Mouse (Mus musculus): ENCODE measurements around the gene Rtn4rl1. TPM values are rescaled to one million over a fixed set of nuclear protein-coding genes. Genes with fewer than 3 reads are reported as not detected.

The Rtn4rl1 gene
- polyA plus RNA-seq, 1 experiment from 2014 or later = 4.2 TPM

DNA sequence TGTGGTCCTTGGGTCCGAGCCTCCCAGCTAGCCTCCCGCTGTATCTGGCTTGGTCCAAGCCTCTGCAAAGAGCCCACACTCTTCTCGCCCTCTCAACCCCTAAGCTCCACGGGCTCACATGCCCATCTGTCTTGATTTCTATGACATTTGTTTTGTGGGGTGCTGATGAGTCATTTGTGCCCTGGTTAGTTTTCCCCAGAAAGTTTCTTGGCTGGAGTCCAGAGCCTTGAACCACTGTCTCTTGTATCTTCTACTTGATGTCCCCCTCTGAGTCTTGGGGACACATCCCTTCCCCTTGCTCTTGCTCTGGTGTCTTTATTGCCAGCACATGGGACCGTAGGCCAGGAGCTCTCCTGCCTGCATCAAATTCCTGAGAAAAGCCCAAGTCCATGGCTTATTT, 6.4 kb downstream of the Rtn4rl1 start:
- Histone ChIP-seq H3K9me3 (ENCODE audit: control insufficient read depth, low read length) (no peaks in the 10 kb centered on the region), H3K27me3 (ENCODE audit: control insufficient read depth, insufficient read depth, low read length) (peaks cover 25% of the 10 kb centered on the region), H3K4me3 (ENCODE audit: low read length) (no peak overlapping the region), H3K4me2 (replicated peaks; ENCODE audit: low read depth, low read length) (no peak overlapping the region), H3K36me3 (ENCODE audit: control insufficient read depth, insufficient read depth, low read length) (no peaks in the 10 kb centered on the region), H3K9ac (ENCODE audit: low read depth, low read length) (no peak overlapping the region), H3K27ac (ENCODE audit: low read depth, low read length) (no peak overlapping the region), H3K4me1 (ENCODE audit: control insufficient read depth, insufficient read depth, low read length) (peaks cover 9% of the 10 kb centered on the region)
- no peak for ATAC-seq (ENCODE audit: low FRiP score, low TSS enrichment)
- 81% methylated on average over 5 of the region's 5 CpGs for WGBS

DNA sequence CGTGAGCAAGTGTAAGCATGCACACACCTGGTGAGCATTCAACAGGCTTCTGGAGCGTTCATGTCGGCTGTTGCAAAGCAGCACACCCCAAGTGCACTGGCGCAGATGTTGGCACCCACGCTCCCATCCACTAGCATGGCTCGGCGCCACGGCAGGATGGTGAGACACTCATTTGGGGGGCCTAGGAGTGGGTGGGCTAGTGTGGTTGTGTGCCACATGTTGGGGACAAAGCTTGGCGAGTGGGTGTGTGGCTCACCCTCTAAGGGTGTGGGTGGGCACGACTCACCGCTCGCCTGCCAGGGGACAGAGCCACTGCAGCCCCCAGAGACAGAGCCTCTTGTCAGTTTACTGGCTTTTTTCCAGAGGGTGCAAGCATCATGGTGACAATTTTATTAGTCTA, 7.4 kb downstream of the Rtn4rl1 start:
- no peaks in the 10 kb centered on the region for H3K9me3 ChIP-seq (ENCODE audit: control insufficient read depth, low read length)
- no peak overlapping the region for H3K9ac ChIP-seq (ENCODE audit: low read depth, low read length)
- no peak overlapping the region for H3K4me2 ChIP-seq (replicated peaks; ENCODE audit: low read depth, low read length)
- H3K4me3 ChIP-seq (ENCODE audit: low read length) = no peak overlapping the region
- H3K27ac ChIP-seq (ENCODE audit: low read depth, low read length) = no peak overlapping the region
- ATAC-seq (ENCODE audit: low FRiP score, low TSS enrichment) = no peak
- 0 out of 2 replicates have a peak, but pooled peaks cover 6% of the 10 kb centered on the region for H3K4me1 ChIP-seq (ENCODE audit: control insufficient read depth, insufficient read depth, low read length)
- 87% methylated on average over 12 of the region's 12 CpGs for WGBS
- peaks cover 15% of the 10 kb centered on the region for H3K27me3 ChIP-seq (ENCODE audit: control insufficient read depth, insufficient read depth, low read length)
- H3K36me3 ChIP-seq (ENCODE audit: control insufficient read depth, insufficient read depth, low read length) = no peaks in the 10 kb centered on the region

DNA sequence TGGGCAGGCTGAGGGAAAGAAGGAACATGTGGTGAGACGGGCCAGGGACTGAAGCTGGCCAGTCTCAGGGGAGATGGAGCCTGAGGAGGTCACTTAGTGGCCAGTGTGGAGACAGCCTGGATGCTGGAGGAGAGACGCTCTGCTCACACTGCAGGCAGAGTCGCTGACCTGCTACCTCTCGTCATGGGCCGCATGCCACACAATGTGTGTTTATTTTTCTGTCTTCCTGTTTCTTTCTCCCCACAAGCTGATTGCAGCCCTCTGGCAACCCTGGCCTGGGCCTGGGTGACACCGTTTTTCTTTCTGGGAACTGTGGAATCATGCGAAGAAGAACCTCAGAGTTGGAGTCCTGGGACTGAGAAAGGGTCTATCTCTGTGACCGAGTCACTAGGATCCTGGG, 8.1 kb downstream of the Rtn4rl1 start:
- Histone ChIP-seq H3K4me1 (ENCODE audit: control insufficient read depth, insufficient read depth, low read length) (0 out of 2 replicates have a peak, but pooled peaks cover 6% of the 10 kb centered on the region), H3K4me3 (ENCODE audit: low read length) (no peak overlapping the region), H3K9me3 (ENCODE audit: control insufficient read depth, low read length) (no peaks in the 10 kb centered on the region), H3K36me3 (ENCODE audit: control insufficient read depth, insufficient read depth, low read length) (no peaks in the 10 kb centered on the region), H3K27ac (ENCODE audit: low read depth, low read length) (no peak overlapping the region), H3K9ac (ENCODE audit: low read depth, low read length) (0 out of 2 replicates have a peak overlapping the region, but pooled peaks have one; percentile 2), H3K27me3 (ENCODE audit: control insufficient read depth, insufficient read depth, low read length) (peaks cover 7% of the 10 kb centered on the region), H3K4me2 (replicated peaks; ENCODE audit: low read depth, low read length) (no peak overlapping the region)
- 45% methylated on average over 8 of the region's 8 CpGs for WGBS
- no peak for ATAC-seq (ENCODE audit: low FRiP score, low TSS enrichment)

DNA sequence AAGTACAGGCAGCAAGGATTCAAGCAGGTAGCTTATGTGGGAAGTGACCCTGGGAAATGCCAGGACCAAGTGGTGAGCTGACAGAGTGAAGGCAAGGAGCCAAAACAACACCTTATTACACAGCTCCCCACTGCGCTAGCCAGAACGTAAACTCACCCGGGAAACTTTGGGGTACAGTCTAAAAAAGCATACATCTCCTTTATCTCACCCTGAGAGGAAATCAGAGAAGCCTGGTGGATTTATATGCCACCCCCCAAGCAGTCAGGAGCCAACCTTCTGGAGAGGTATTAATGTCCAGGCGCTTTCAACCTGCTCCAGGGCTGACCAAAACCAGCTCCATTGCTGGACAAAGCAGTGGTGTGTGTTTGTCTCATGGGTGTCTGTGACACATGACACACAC, 10.3 kb downstream of the Rtn4rl1 start:
- 0 out of 2 replicates have a peak, but pooled peaks cover 6% of the 10 kb centered on the region for H3K4me1 ChIP-seq (ENCODE audit: control insufficient read depth, insufficient read depth, low read length)
- 77% methylated on average over 4 of the region's 4 CpGs for WGBS
- H3K9ac ChIP-seq (ENCODE audit: low read depth, low read length) = no peak overlapping the region
- no peak overlapping the region for H3K4me3 ChIP-seq (ENCODE audit: low read length)
- H3K9me3 ChIP-seq (ENCODE audit: control insufficient read depth, low read length) = no peaks in the 10 kb centered on the region
- H3K27me3 ChIP-seq (ENCODE audit: control insufficient read depth, insufficient read depth, low read length) = no peaks in the 10 kb centered on the region; the same call in 1 of the 2 replicates
- H3K4me2 ChIP-seq (replicated peaks; ENCODE audit: low read depth, low read length) = no peak overlapping the region
- no peaks in the 10 kb centered on the region for H3K36me3 ChIP-seq (ENCODE audit: control insufficient read depth, insufficient read depth, low read length)
- ATAC-seq (ENCODE audit: low FRiP score, low TSS enrichment) = no peak
- no peak overlapping the region for H3K27ac ChIP-seq (ENCODE audit: low read depth, low read length)

DNA sequence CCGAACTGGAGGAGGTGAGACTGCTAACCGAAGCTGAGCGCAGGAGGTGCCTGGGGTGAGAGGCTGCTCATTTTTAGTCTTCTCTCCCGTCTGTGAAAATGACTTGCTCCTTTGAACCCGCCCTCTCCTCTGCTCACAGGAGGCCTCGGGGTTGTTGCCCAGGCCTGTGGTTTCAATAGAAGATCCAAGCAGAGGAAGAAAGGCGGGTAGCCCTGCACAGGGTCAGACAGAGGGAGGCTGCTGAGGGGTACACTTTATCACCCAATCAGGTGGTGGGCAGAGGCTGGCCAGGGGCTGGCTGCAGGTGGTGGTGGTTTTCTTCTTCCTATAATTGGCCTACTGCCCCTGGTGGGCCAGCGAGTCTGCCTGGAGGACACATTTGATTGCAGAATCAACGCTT, 10.9 kb downstream of the Rtn4rl1 start:
- Histone ChIP-seq H3K4me1 (ENCODE audit: control insufficient read depth, insufficient read depth, low read length) (0 out of 2 replicates have a peak, but pooled peaks cover 6% of the 10 kb centered on the region), H3K27me3 (ENCODE audit: control insufficient read depth, insufficient read depth, low read length) (no peaks in the 10 kb centered on the region; the same call in 1 of the 2 replicates), H3K27ac (ENCODE audit: low read depth, low read length) (no peak overlapping the region), H3K36me3 (ENCODE audit: control insufficient read depth, insufficient read depth, low read length) (no peaks in the 10 kb centered on the region), H3K4me2 (replicated peaks; ENCODE audit: low read depth, low read length) (no peak overlapping the region), H3K4me3 (ENCODE audit: low read length) (no peak overlapping the region), H3K9ac (ENCODE audit: low read depth, low read length) (no peak overlapping the region), H3K9me3 (ENCODE audit: control insufficient read depth, low read length) (no peaks in the 10 kb centered on the region)
- WGBS = 45% methylated on average over 9 of the region's 9 CpGs
- no peak for ATAC-seq (ENCODE audit: low FRiP score, low TSS enrichment)

DNA sequence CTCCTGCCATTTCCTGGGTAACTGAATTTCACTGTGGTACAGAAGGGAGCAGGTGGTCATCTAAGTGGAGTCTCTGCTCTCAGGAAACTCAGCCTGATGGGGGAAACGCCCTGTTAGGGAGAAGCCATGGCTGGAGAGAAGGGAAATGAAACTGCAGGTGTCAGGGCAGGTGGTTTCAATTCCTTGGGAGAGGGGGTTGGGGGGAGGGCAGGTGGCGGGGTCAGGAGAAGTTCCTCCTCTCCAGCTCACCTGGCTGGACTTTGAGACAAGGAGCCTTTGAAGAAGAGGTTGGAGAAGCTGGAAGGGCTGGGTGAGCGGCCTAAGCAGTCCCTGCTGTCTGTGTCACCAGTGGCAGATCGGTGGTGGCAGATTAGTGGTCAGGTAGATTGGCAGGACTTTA, 12.8 kb downstream of the Rtn4rl1 start:
- Histone ChIP-seq H3K36me3 (ENCODE audit: control insufficient read depth, insufficient read depth, low read length) (no peaks in the 10 kb centered on the region), H3K4me2 (replicated peaks; ENCODE audit: low read depth, low read length) (no peak overlapping the region), H3K4me1 (ENCODE audit: control insufficient read depth, insufficient read depth, low read length) (0 out of 2 replicates have a peak, but pooled peaks cover 6% of the 10 kb centered on the region), H3K4me3 (ENCODE audit: low read length) (no peak overlapping the region), H3K9me3 (ENCODE audit: control insufficient read depth, low read length) (no peaks in the 10 kb centered on the region), H3K9ac (ENCODE audit: low read depth, low read length) (no peak overlapping the region), H3K27me3 (ENCODE audit: control insufficient read depth, insufficient read depth, low read length) (no peaks in the 10 kb centered on the region; the same call in 1 of the 2 replicates), H3K27ac (ENCODE audit: low read depth, low read length) (no peak overlapping the region)
- WGBS = 77% methylated on average over 4 of the region's 4 CpGs
- ATAC-seq (ENCODE audit: low FRiP score, low TSS enrichment) = no peak

DNA sequence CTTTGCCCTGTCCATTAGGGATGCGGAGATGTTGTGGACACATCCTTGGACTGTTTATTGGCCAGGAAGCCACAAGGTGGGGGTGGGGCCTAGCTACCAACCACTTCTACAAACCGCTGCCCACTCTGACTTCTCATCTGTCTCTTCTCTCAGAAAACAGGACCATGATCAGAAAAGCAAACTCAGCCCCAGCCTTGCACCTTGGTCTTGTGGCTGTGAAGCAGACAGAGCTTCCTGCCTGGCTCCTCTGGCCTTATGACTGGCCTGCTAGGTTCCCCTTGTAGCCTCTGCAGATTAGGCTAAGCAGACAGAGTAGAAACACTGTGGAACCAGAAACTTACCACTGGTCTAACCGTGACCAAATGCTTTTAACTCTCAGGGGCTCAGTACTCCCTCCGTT, 15.8 kb downstream of the Rtn4rl1 start:
- Histone ChIP-seq H3K27ac (ENCODE audit: low read depth, low read length) (no peak overlapping the region), H3K36me3 (ENCODE audit: control insufficient read depth, insufficient read depth, low read length) (no peaks in the 10 kb centered on the region), H3K9me3 (ENCODE audit: control insufficient read depth, low read length) (no peaks in the 10 kb centered on the region), H3K4me3 (ENCODE audit: low read length) (no peak overlapping the region), H3K9ac (ENCODE audit: low read depth, low read length) (no peak overlapping the region), H3K27me3 (ENCODE audit: control insufficient read depth, insufficient read depth, low read length) (no peaks in the 10 kb centered on the region), H3K4me1 (ENCODE audit: control insufficient read depth, insufficient read depth, low read length) (peaks cover 18% of the 10 kb centered on the region), H3K4me2 (replicated peaks; ENCODE audit: low read depth, low read length) (no peak overlapping the region)
- ATAC-seq (ENCODE audit: low FRiP score, low TSS enrichment) = no peak
- 66% methylated on average over 4 of the region's 4 CpGs for WGBS

DNA sequence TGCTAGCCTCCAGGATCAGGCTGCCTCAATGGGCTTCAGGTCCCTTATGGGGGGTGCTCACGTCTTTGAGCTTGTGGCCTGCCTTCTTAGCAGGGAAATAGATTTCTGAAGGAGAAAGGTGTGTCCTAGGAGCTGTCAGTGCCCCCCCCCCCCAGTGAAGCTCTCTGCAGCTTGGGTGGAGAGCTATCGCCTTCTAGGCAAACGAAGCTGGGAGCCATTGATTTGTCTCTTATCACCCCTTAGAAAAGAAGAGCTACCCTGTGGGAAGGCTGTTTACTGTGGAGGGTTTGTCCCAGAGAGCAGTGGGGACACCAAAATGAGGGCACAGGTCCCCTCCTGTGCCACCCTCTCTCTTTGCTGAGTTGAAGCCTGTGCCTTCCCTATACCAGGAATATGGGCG, 16.5 kb downstream of the Rtn4rl1 start:
- WGBS = 82% methylated on average over 4 of the region's 4 CpGs
- H3K4me1 ChIP-seq (ENCODE audit: control insufficient read depth, insufficient read depth, low read length) = peaks cover 20% of the 10 kb centered on the region
- no peaks in the 10 kb centered on the region for H3K27me3 ChIP-seq (ENCODE audit: control insufficient read depth, insufficient read depth, low read length)
- ATAC-seq (ENCODE audit: low FRiP score, low TSS enrichment) = no peak
- no peak overlapping the region for H3K9ac ChIP-seq (ENCODE audit: low read depth, low read length)
- no peak overlapping the region for H3K4me2 ChIP-seq (replicated peaks; ENCODE audit: low read depth, low read length)
- H3K4me3 ChIP-seq (ENCODE audit: low read length) = no peak overlapping the region
- H3K9me3 ChIP-seq (ENCODE audit: control insufficient read depth, low read length) = no peaks in the 10 kb centered on the region
- no peaks in the 10 kb centered on the region for H3K36me3 ChIP-seq (ENCODE audit: control insufficient read depth, insufficient read depth, low read length)
- H3K27ac ChIP-seq (ENCODE audit: low read depth, low read length) = no peak overlapping the region

DNA sequence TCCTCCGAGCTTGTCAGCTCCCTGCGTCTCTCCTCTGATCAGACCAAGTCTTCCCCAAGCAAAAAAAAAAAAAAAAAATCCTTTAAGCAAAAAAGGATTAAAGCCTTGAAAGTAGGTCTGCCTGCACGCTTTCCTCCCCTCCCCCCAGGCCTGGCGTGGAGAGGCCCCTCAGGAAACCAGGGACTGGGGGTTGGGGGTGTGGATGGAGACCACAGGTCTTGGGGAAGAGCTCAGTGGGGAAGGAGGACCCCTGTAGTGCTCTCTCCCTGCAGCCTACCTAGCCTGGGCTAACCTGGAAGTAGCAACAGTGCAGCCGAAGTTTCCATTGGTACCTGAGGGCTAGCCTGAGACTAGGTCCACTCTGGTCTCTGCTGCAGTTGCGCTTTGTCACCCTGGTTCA, 17.2 kb downstream of the Rtn4rl1 start:
- H3K27me3 ChIP-seq (ENCODE audit: control insufficient read depth, insufficient read depth, low read length) = no peaks in the 10 kb centered on the region
- WGBS = 66% methylated on average over 6 of the region's 6 CpGs
- no peak overlapping the region for H3K9ac ChIP-seq (ENCODE audit: low read depth, low read length)
- ATAC-seq (ENCODE audit: low FRiP score, low TSS enrichment) = no peak
- no peak overlapping the region for H3K27ac ChIP-seq (ENCODE audit: low read depth, low read length)
- H3K4me2 ChIP-seq (replicated peaks; ENCODE audit: low read depth, low read length) = no peak overlapping the region
- H3K4me3 ChIP-seq (ENCODE audit: low read length) = no peak overlapping the region
- H3K36me3 ChIP-seq (ENCODE audit: control insufficient read depth, insufficient read depth, low read length) = no peaks in the 10 kb centered on the region
- peaks cover 20% of the 10 kb centered on the region for H3K4me1 ChIP-seq (ENCODE audit: control insufficient read depth, insufficient read depth, low read length)
- no peaks in the 10 kb centered on the region for H3K9me3 ChIP-seq (ENCODE audit: control insufficient read depth, low read length)

All from kidney, embryonic 14.5 days (tissue).